Mouse (Mus musculus): ENCODE measurements around the gene Gm20388.

DNA sequence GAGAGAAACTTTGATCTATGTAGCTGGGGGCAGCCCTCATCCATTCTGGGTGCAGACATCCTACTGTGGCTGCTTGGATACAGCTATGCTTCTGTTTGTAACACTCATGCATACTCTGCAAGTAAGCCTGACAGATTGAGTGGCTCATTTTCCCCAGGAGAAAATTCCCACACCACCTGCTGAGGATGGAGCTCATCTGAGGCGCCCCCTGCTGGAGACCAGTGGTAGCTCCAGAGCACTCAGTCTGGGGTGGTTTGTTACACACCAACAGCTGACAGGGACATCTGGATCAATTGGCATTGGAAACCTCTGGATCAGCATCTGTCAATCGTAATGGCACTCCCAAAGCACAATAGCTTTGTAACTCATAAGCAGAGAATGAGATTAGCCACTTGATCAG, 2749.4 kb downstream of the Gm20388 start:
- no peak for TF ChIP-seq POLR2A (IDR thresholded peaks at IDR 0.05; ENCODE audit: low read depth, low read length)
- peak; percentile 66 for TF ChIP-seq CTCF (conservative IDR thresholded peaks at IDR 0.05; ENCODE audit: insufficient read depth, insufficient read length, low read depth, low read length)

All from kidney, adult 2 months (tissue).